Mouse (Mus musculus): ENCODE results near the gene Ppm1h. TPM values are rescaled to one million over a fixed set of nuclear protein-coding genes. Genes with fewer than 3 reads are reported as not detected.
A peak's percentile ranks its signal among the peaks of the same experiment; 100 is the strongest.

Gene Ppm1h
- total and polyA plus RNA-seq, 3 experiments = 1.2 to 1.3 (median 1.3) TPM

GRCm38 (mm10) chr10:122909406-122910032 is 231.0 kb downstream of the Ppm1h start:
- H3K79me2 ChIP-seq (replicated peaks; ENCODE audit: control insufficient read depth, extremely low read depth, insufficient read depth, poor library complexity, severe bottlenecking) = no peaks in the 10 kb centered on the region
- dilution Hi-C loops (cut with MboI; ENCODE audit: extremely low pct_ligation_motif_present, extremely low pct_unique_long_range_greater_than_20kb, low sequenced_read_pairs) = no loop called here
- H3K4me1 ChIP-seq (ENCODE audit: control insufficient read depth in 1 of 2, insufficient read depth in 2 of 2) = peaks cover 0 to 14% of the 10 kb centered on the region in 2 experiments; a peak in 1 of 4 replicates
- TF ChIP-seq USF2 (conservative IDR thresholded peaks at IDR 0.05; ENCODE audit: low read depth, low read length) = no peak
- no peak for TF ChIP-seq SMC3 (IDR thresholded peaks at IDR 0.05; ENCODE audit: low read depth, low read length)
- no peak for TF ChIP-seq SIN3A (IDR thresholded peaks at IDR 0.05; ENCODE audit: low read length)
- TF ChIP-seq E2F4 (IDR thresholded peaks at IDR 0.05; ENCODE audit: insufficient replicate concordance, low read depth, low read length) = no peak
- no peak for TF ChIP-seq ZKSCAN1 (IDR thresholded peaks at IDR 0.05; ENCODE audit: borderline replicate concordance, low read depth, low read length)
- TF ChIP-seq EP300 (IDR thresholded peaks at IDR 0.05; ENCODE audit: low read length) = no peak
- no peak for TF ChIP-seq ZNF384 (IDR thresholded peaks at IDR 0.05; ENCODE audit: low read depth, low read length)
- TF ChIP-seq BHLHE40 (IDR thresholded peaks at IDR 0.05; ENCODE audit: low read depth, low read length) = no peak
- no peak for TF ChIP-seq UBTF (IDR thresholded peaks at IDR 0.05; ENCODE audit: low read depth, low read length)
- no peak for TF ChIP-seq TCF12 (IDR thresholded peaks at IDR 0.05; ENCODE audit: low read depth, low read length)
- no peak overlapping the region for H3K9ac ChIP-seq (ENCODE audit: insufficient read depth, low read depth)
- DNase-seq (ENCODE audit: extremely low read depth) = peak; percentile 12
- no peak overlapping the region for H3K4me3 ChIP-seq (replicated peaks in 1 of 3; ENCODE audit: low read depth in 2 of 3, low read length in 2 of 3, poor library complexity in 1 of 3)
- H3K27me3 ChIP-seq (replicated peaks) = no peaks in the 10 kb centered on the region
- no peaks in the 10 kb centered on the region for H3K9me3 ChIP-seq (replicated peaks; ENCODE audit: low read length)
- no peak overlapping the region for H3K4me2 ChIP-seq (ENCODE audit: insufficient read depth, low read depth, poor library complexity, severe bottlenecking)
- H3K36me3 ChIP-seq (replicated peaks in 1 of 2; ENCODE audit: control insufficient read depth in 1 of 2, insufficient read depth in 1 of 2, low read length in 1 of 2) = no peaks in the 10 kb centered on the region
- no peak overlapping the region for H3K27ac ChIP-seq (ENCODE audit: insufficient read depth, low read depth)
- in situ Hi-C loops (cut with MboI; ENCODE audit: low pct_ligation_motif_present, low pct_unique_long_range_greater_than_20kb, low sequenced_read_pairs) = no loop called here

DNA sequence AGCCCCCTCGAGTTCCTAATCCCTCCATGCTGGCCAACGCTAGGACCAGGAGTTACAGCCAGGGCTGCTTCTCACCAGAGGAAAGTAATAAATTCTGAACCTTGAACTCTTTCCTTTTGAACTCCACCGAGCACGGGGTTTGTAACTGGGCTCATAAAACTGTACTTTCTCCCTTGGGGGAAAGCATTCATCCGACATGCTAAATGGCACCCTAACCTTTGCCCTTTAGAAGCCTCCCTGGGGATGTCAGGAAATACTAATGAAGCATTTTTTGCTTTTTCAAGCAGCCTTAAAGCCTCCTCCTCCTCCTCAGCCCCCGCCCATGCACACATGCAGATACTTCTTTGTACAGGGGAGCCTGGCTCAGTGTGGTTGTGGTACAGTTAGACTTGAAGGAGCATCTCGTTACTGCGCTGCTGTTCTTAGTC is 232.2 kb downstream of the Ppm1h start:
- DNase-seq (ENCODE audit: extremely low read depth) = no peak
- Histone ChIP-seq H3K9me3 (replicated peaks; ENCODE audit: low read length) (no peaks in the 10 kb centered on the region), H3K4me1 (ENCODE audit: control insufficient read depth in 1 of 2, insufficient read depth in 2 of 2) (peaks cover 0 to 16% of the 10 kb centered on the region in 2 experiments; a peak in 2 of 4 replicates)

More for the DNA sequence above, 232.2 kb downstream of the Ppm1h start:
- no peak overlapping the region for H3K27ac ChIP-seq (ENCODE audit: insufficient read depth, low read depth)
- TF ChIP-seq UBTF (IDR thresholded peaks at IDR 0.05; ENCODE audit: low read depth, low read length) (no peak), TBP (conservative IDR thresholded peaks at IDR 0.05; ENCODE audit: low read depth, low read length) (no peak), MAZ (IDR thresholded peaks at IDR 0.05; ENCODE audit: low read depth, low read length) (no peak), GABPA (IDR thresholded peaks at IDR 0.05; ENCODE audit: insufficient replicate concordance, low read depth, low read length) (no peak), PAX5 (IDR thresholded peaks at IDR 0.05; ENCODE audit: low read length) (no peak), USF1 (IDR thresholded peaks at IDR 0.05; ENCODE audit: low read depth, low read length) (no peak), JUN (IDR thresholded peaks at IDR 0.05; ENCODE audit: insufficient read depth, low read depth, low read length) (no peak), RAD21 (IDR thresholded peaks at IDR 0.05; ENCODE audit: low read depth, low read length) (no peak), SMC3 (IDR thresholded peaks at IDR 0.05; ENCODE audit: low read depth, low read length) (no peak), CTCF (conservative IDR thresholded peaks at IDR 0.05 in 1 of 2, IDR thresholded peaks at IDR 0.05 in 1 of 2; ENCODE audit: low read depth in 2 of 2, low read length in 2 of 2) (no peak), EP300 (IDR thresholded peaks at IDR 0.05; ENCODE audit: low read length) (no peak), ZMIZ1 (IDR thresholded peaks at IDR 0.05; ENCODE audit: low read depth, low read length) (no peak)
- no peaks in the 10 kb centered on the region for H3K79me2 ChIP-seq (replicated peaks; ENCODE audit: control insufficient read depth, extremely low read depth, insufficient read depth, poor library complexity, severe bottlenecking)
- no peak overlapping the region for H3K9ac ChIP-seq (ENCODE audit: insufficient read depth, low read depth)
- no peak overlapping the region for H3K4me3 ChIP-seq (replicated peaks in 1 of 3; ENCODE audit: low read depth in 2 of 3, low read length in 2 of 3, poor library complexity in 1 of 3)
- in situ Hi-C loops (cut with MboI; ENCODE audit: low pct_ligation_motif_present, low pct_unique_long_range_greater_than_20kb, low sequenced_read_pairs) = no loop called here
- H3K4me2 ChIP-seq (ENCODE audit: insufficient read depth, low read depth, poor library complexity, severe bottlenecking) = no peak overlapping the region
- dilution Hi-C loops (cut with MboI; ENCODE audit: extremely low pct_ligation_motif_present, extremely low pct_unique_long_range_greater_than_20kb, low sequenced_read_pairs) = no loop called here
- H3K36me3 ChIP-seq (replicated peaks in 1 of 2; ENCODE audit: control insufficient read depth in 1 of 2, insufficient read depth in 1 of 2, low read length in 1 of 2) = no peaks in the 10 kb centered on the region
- H3K27me3 ChIP-seq (replicated peaks) = no peaks in the 10 kb centered on the region
